ENCODE assay signal across 28 mouse cellular contexts in genomic region chr19:45610823-45611222, GRCm38 (mm10). TPM values are rescaled to one million over a fixed set of nuclear protein-coding genes. Genes with fewer than 3 reads are reported as not detected.
DNase-seq lines count a peak whose midpoint lies in the region; ATAC-seq and TF ChIP-seq lines count a peak whose summit lies in the region.
"Had no signal": no experiment of that assay in that cellular context is flagged by ENCODE, and none has a peak within 500 bp of the region (broad histone marks: within the 10 kb centered on the region; RNA-seq: fewer than 3 reads in every experiment).

No protein-coding gene starts in this region.

- H3K79me2 ChIP-seq in myocyte (ENCODE audit: control insufficient read depth, insufficient read depth), result no peaks in the 10 kb centered on the region

- H3K4me3 ChIP-seq in hindbrain, postnatal 0 days (ENCODE audit: low read length), result no peak overlapping the region
- no peak overlapping the region for H3K4me3 ChIP-seq in hindbrain, embryonic 13.5 days
- no peak overlapping the region for H3K4me3 ChIP-seq in myocyte
- H3K4me3 ChIP-seq: erythroblast, embryonic 14.5 days; heart, embryonic 13.5 days; hindbrain, embryonic 15.5 days; kidney, embryonic 15.5 days; limb, embryonic 10.5 days; limb, embryonic 15.5 days; neural tube, embryonic 13.5 days had no signal

- 0 out of 2 replicates have a peak, but pooled peaks have one; percentile 25 for ATAC-seq in hindbrain, postnatal 0 days
- ATAC-seq in hindbrain, embryonic 13.5 days (ENCODE audit: low FRiP score), result no peak
- ATAC-seq: midbrain, embryonic 16.5 days; Patski had no signal

- no peak overlapping the region for H3ac ChIP-seq in myocyte (ENCODE audit: control insufficient read depth, insufficient read length)

- 0 out of 2 replicates have a peak, but pooled peaks cover 5% of the 10 kb centered on the region for H3K36me3 ChIP-seq in hindbrain, postnatal 0 days (ENCODE audit: insufficient read depth, low read length)
- 0 out of 2 replicates have a peak, but pooled peaks cover 3% of the 10 kb centered on the region for H3K36me3 ChIP-seq in hindbrain, embryonic 13.5 days
- no peaks in the 10 kb centered on the region for H3K36me3 ChIP-seq in myocyte (ENCODE audit: control insufficient read depth, insufficient read depth)
- H3K36me3 ChIP-seq: hindbrain, embryonic 15.5 days; limb, embryonic 10.5 days had no signal

- peak; percentile 20 for DNase-seq in hindbrain, postnatal 0 days (ENCODE audit: low spot score)
- DNase-seq in cerebellum, adult 11-12 months, result peak; percentile 61
- peak; percentile 68 for DNase-seq in cerebellum, adult 9-11 months
- DNase-seq in frontal cortex, postnatal 25 days (ENCODE audit: low spot score in 2 of 2), result no peak
- DNase-seq in adrenal gland, adult 8-10 months, result no peak
- DNase-seq: adrenal gland, postnatal 14 days; gastrocnemius, postnatal 36 days; heart, adult 18-20 months; heart, postnatal 10 days; kidney, adult 18-20 months; kidney, postnatal 25 days; lung, adult 2 months; lung, postnatal 10 days; thymus, postnatal 4 days had no signal

- H3K9me3 ChIP-seq in hindbrain, postnatal 0 days (ENCODE audit: low read length), result no peaks in the 10 kb centered on the region
- H3K9me3 ChIP-seq in hindbrain, embryonic 13.5 days, result no peaks in the 10 kb centered on the region
- H3K9me3 ChIP-seq: G1E; heart, embryonic 13.5 days; hindbrain, embryonic 15.5 days; kidney, embryonic 15.5 days; limb, embryonic 10.5 days; limb, embryonic 15.5 days; neural tube, embryonic 13.5 days had no signal

- WGBS in hindbrain, postnatal 0 days, result 58% methylated on average over 5 of the region's 5 CpGs
- 78% methylated on average over 5 of the region's 5 CpGs for WGBS in hindbrain, embryonic 13.5 days

- peaks cover 12% of the 10 kb centered on the region; the same call in 1 of the 2 replicates for H3K4me1 ChIP-seq in hindbrain, postnatal 0 days (ENCODE audit: insufficient read depth, low read length)
- H3K4me1 ChIP-seq in hindbrain, embryonic 13.5 days (replicated peaks), result peaks cover 28% of the 10 kb centered on the region

- TF ChIP-seq CTCF in hindbrain, postnatal 0 days (IDR thresholded peaks at IDR 0.05; ENCODE audit: low read depth), result no peak

- no peak overlapping the region for H3K9ac ChIP-seq in hindbrain, postnatal 0 days (replicated peaks; ENCODE audit: low read length)
- H3K9ac ChIP-seq in hindbrain, embryonic 13.5 days, result no peak overlapping the region
- H3K9ac ChIP-seq: heart, embryonic 13.5 days; hindbrain, embryonic 15.5 days; kidney, embryonic 15.5 days; limb, embryonic 15.5 days; liver, embryonic 14.5 days; neural tube, embryonic 13.5 days had no signal

- no peaks in the 10 kb centered on the region for H3K27me3 ChIP-seq in hindbrain, postnatal 0 days (ENCODE audit: insufficient read depth, low read length)
- H3K27me3 ChIP-seq in hindbrain, embryonic 13.5 days, result peaks cover 64% of the 10 kb centered on the region
- H3K27me3 ChIP-seq in myocyte (ENCODE audit: control insufficient read depth, insufficient read depth, insufficient read length), result no peaks in the 10 kb centered on the region
- H3K27me3 ChIP-seq: heart, embryonic 13.5 days; hindbrain, embryonic 15.5 days; kidney, embryonic 15.5 days; limb, embryonic 15.5 days; Patski had no signal

- H3K4me2 ChIP-seq in hindbrain, postnatal 0 days (ENCODE audit: low read depth, low read length), result no peak overlapping the region
- no peak overlapping the region for H3K4me2 ChIP-seq in hindbrain, embryonic 13.5 days
- H3K4me2 ChIP-seq in myocyte (ENCODE audit: low read depth), result no peak overlapping the region
- H3K4me2 ChIP-seq: heart, embryonic 13.5 days; hindbrain, embryonic 15.5 days; kidney, embryonic 15.5 days; limb, embryonic 15.5 days; midbrain, embryonic 11.5 days; neural tube, embryonic 13.5 days had no signal

- H3K27ac ChIP-seq in hindbrain, postnatal 0 days, result no peak overlapping the region
- H3K27ac ChIP-seq in hindbrain, embryonic 13.5 days, result no peak overlapping the region
- H3K27ac ChIP-seq: heart, embryonic 13.5 days; hindbrain, embryonic 15.5 days; kidney, embryonic 15.5 days; limb, embryonic 10.5 days; limb, embryonic 15.5 days; liver, embryonic 14.5 days; neural tube, embryonic 13.5 days had no signal

- no peak for TF ChIP-seq POLR2A in myocyte (IDR thresholded peaks at IDR 0.05; ENCODE audit: insufficient read length, low read depth)

TF ChIP-seq in myocyte, 11 proteins besides CTCF, POLR2A, EP300 and RAD21:
- TF ChIP-seq MYOG (IDR thresholded peaks at IDR 0.05; ENCODE audit: control insufficient read depth in 1 of 3, insufficient read depth in 1 of 3, insufficient read length in 2 of 3, low read depth in 2 of 3) (peak in 1 of 3 experiments; percentile 36), TCF12 (IDR thresholded peaks at IDR 0.05; ENCODE audit: insufficient read depth, poor library complexity, severe bottlenecking) (no peak), MYOD1 (IDR thresholded peaks at IDR 0.05; ENCODE audit: control insufficient read depth in 1 of 3, insufficient read length in 2 of 3, low read depth in 2 of 3) (peak in 2 of 3 experiments; percentile 31 to 41)
TF ChIP-seq in myocyte: peak in this region for 2.

RNA-seq across cellular contexts. Expression of gene Fbxw4, which starts 49.3 kb away (rescaled TPM):
- total RNA-seq in hindbrain, postnatal 0 days (2014; rRNA removed), result 65.3 and 77.0 TPM in 2 replicates
- polyA plus RNA-seq in hindbrain, postnatal 0 days (2015; fragmentation: Nextera tagmentation; extraction: Ambion mirVana), result 5.3 and 5.4 TPM in 2 replicates
- 3.6 and 4.2 TPM in 2 replicates for polyA plus RNA-seq in hindbrain, embryonic 13.5 days (2015; fragmentation: Nextera tagmentation; extraction: Ambion mirVana)
- polyA plus RNA-seq in myocyte (2012; fragmentation: generic; extraction: Trizol), result 37.0 TPM
- total RNA-seq in adrenal gland, adult 8-10 months (2022), result 10 to 100 TPM; 25.6 to 36.1 (median 30.8) TPM

RNA-seq across cellular contexts. Expression of gene Gm17018, which starts 50.4 kb away (rescaled TPM):
- total RNA-seq in hindbrain, postnatal 0 days (2014; rRNA removed), result 20.9 and 23.0 TPM in 2 replicates
- polyA plus RNA-seq in hindbrain, postnatal 0 days (2015; fragmentation: Nextera tagmentation; extraction: Ambion mirVana), result 86.4 and 90.7 TPM in 2 replicates
- polyA plus RNA-seq in hindbrain, embryonic 13.5 days (2015; fragmentation: Nextera tagmentation; extraction: Ambion mirVana), result 61.8 and 73.4 TPM in 2 replicates
- 27.3 TPM for polyA plus RNA-seq in myocyte (2012; fragmentation: generic; extraction: Trizol)
- total RNA-seq in adrenal gland, adult 8-10 months (2022), result 10 to 100 TPM; 34.3 to 43.0 (median 36.2) TPM

RNA-seq across cellular contexts. Expression of gene Poll, which starts 50.5 kb away (rescaled TPM):
- 17.0 and 17.3 TPM in 2 replicates for total RNA-seq in hindbrain, postnatal 0 days (2014; rRNA removed)
- 11.0 and 11.1 TPM in 2 replicates for polyA plus RNA-seq in hindbrain, postnatal 0 days (2015; fragmentation: Nextera tagmentation; extraction: Ambion mirVana)
- polyA plus RNA-seq in hindbrain, embryonic 13.5 days (2015; fragmentation: Nextera tagmentation; extraction: Ambion mirVana), result 13.5 and 14.6 TPM in 2 replicates
- polyA plus RNA-seq in myocyte (2012; fragmentation: generic; extraction: Trizol), result 11.6 TPM
- total RNA-seq in adrenal gland, adult 8-10 months (2022), result 10 to 100 TPM; 15.2 to 18.4 (median 16.7) TPM

Comparison
In these comparisons a context has a peak if more than half of its experiments do, and no peak if none do; other contexts are left out.
1. DNase-seq: peak in hindbrain, postnatal 0 days (single experiment), cerebellum, adult 11-12 months (single experiment) and cerebellum, adult 9-11 months (single experiment); none in frontal cortex, postnatal 25 days (0 of 2) and adrenal gland, adult 8-10 months (single experiment).